ENCODE assay signal across 18 mouse cellular contexts in genomic region chr15:3432823-3433222, GRCm38 (mm10).
A peak's percentile ranks its signal among the peaks of the same experiment; 100 is the strongest.
DNase-seq lines count a peak whose midpoint lies in the region; ATAC-seq and TF ChIP-seq lines count a peak whose summit lies in the region.
"Had no signal": no experiment of that assay in that cellular context is flagged by ENCODE, and none has a peak within 500 bp of the region (broad histone marks: within the 10 kb centered on the region; RNA-seq: fewer than 3 reads in every experiment).

No protein-coding gene starts in this region.

- peaks cover 61% of the 10 kb centered on the region for H3K4me1 ChIP-seq in heart, embryonic 10.5 days
- peaks cover 73% of the 10 kb centered on the region for H3K4me1 ChIP-seq in heart, postnatal 0 days (ENCODE audit: control insufficient read depth, insufficient read depth)
- H3K4me1 ChIP-seq in lung, embryonic 14.5 days (ENCODE audit: insufficient read depth) = peaks cover 8% of the 10 kb centered on the region
- peaks cover 5% of the 10 kb centered on the region; the same call in 1 of the 2 replicates for H3K4me1 ChIP-seq in kidney, postnatal 0 days (replicated peaks; ENCODE audit: insufficient read depth, low read length)
- H3K4me1 ChIP-seq: embryonic facial prominence, embryonic 15.5 days; hindbrain, embryonic 13.5 days; megakaryocyte, embryonic 14.5 days; midbrain, embryonic 15.5 days had no signal

- no peaks in the 10 kb centered on the region for H3K36me3 ChIP-seq in heart, embryonic 10.5 days
- H3K36me3 ChIP-seq in heart, postnatal 0 days (replicated peaks; ENCODE audit: control insufficient read depth, insufficient read depth, low read length) = no peaks in the 10 kb centered on the region
- H3K36me3 ChIP-seq in lung, embryonic 14.5 days (ENCODE audit: insufficient read depth) = no peaks in the 10 kb centered on the region
- H3K36me3 ChIP-seq in kidney, postnatal 0 days (ENCODE audit: insufficient read depth, low read length) = no peaks in the 10 kb centered on the region
- H3K36me3 ChIP-seq: embryonic facial prominence, embryonic 15.5 days; hindbrain, embryonic 13.5 days; midbrain, embryonic 15.5 days had no signal

- TF ChIP-seq CTCF in heart, postnatal 0 days (IDR thresholded peaks at IDR 0.05; ENCODE audit: low read depth) = no peak
- no peak for TF ChIP-seq CTCF in lung, embryonic 14.5 days (IDR thresholded peaks at IDR 0.05; ENCODE audit: low read depth)
- TF ChIP-seq CTCF in kidney, postnatal 0 days (IDR thresholded peaks at IDR 0.05; ENCODE audit: low read depth) = no peak

- H3K9me3 ChIP-seq in heart, embryonic 10.5 days = no peaks in the 10 kb centered on the region
- H3K9me3 ChIP-seq in heart, postnatal 0 days (replicated peaks; ENCODE audit: control insufficient read depth, low read length) = no peaks in the 10 kb centered on the region
- no peaks in the 10 kb centered on the region for H3K9me3 ChIP-seq in lung, embryonic 14.5 days (ENCODE audit: low read depth, low read length)
- no peaks in the 10 kb centered on the region for H3K9me3 ChIP-seq in kidney, postnatal 0 days (replicated peaks; ENCODE audit: low read length)
- H3K9me3 ChIP-seq: embryonic facial prominence, embryonic 15.5 days; hindbrain, embryonic 13.5 days; megakaryocyte, embryonic 14.5 days; midbrain, embryonic 15.5 days had no signal

- intact Hi-C loops in heart, postnatal 25 days (cut with DNase I) = no loop called here

- no peak for DNase-seq in heart, embryonic 10.5 days (ENCODE audit: low spot score)
- DNase-seq in heart, postnatal 25 days (ENCODE audit: low spot score) = no peak
- DNase-seq in heart, postnatal 0 days (ENCODE audit: low spot score) = no peak
- no peak for DNase-seq in heart, adult 11 months
- no peak for DNase-seq in lung, embryonic 14.5 days
- DNase-seq in lung, adult 18-20 months = no peak
- peak; percentile 29 for DNase-seq in kidney, postnatal 0 days (ENCODE audit: low spot score)
- no peak for DNase-seq in layer of hippocampus, adult 9-10 months (ENCODE audit: low spot score)
- DNase-seq: cerebellum, adult 18-20 months; cerebellum, postnatal 25 days had no signal

- no peak for TF ChIP-seq EP300 in heart, postnatal 0 days (IDR thresholded peaks at IDR 0.05; ENCODE audit: low read depth)

- H3K27me3 ChIP-seq in heart, embryonic 10.5 days (ENCODE audit: insufficient read depth, poor library complexity, severe bottlenecking) = no peaks in the 10 kb centered on the region
- H3K27me3 ChIP-seq in heart, postnatal 0 days (ENCODE audit: control insufficient read depth, insufficient read depth, low read length) = no peaks in the 10 kb centered on the region
- H3K27me3 ChIP-seq in lung, embryonic 14.5 days (ENCODE audit: insufficient read depth, low read length) = no peaks in the 10 kb centered on the region
- no peaks in the 10 kb centered on the region for H3K27me3 ChIP-seq in kidney, postnatal 0 days (ENCODE audit: insufficient read depth, low read length)
- H3K27me3 ChIP-seq: CH12.LX; embryonic facial prominence, embryonic 15.5 days; hindbrain, embryonic 13.5 days; megakaryocyte, embryonic 14.5 days; midbrain, embryonic 15.5 days had no signal

- peak; percentile 10; the same call in 1 of the 2 replicates for ATAC-seq in heart, postnatal 0 days (ENCODE audit: insufficient read depth, low read depth)
- ATAC-seq in lung, embryonic 14.5 days (ENCODE audit: insufficient read depth) = peak; percentile 51; the same call in 1 of the 2 replicates
- no peak for ATAC-seq in kidney, postnatal 0 days (replicated peaks; ENCODE audit: low FRiP score, low read depth)
- ATAC-seq: forebrain, embryonic 16.5 days; midbrain, embryonic 15.5 days had no signal

- H3K4me2 ChIP-seq in heart, postnatal 0 days (ENCODE audit: low read depth, low read length) = no peak overlapping the region
- no peak overlapping the region for H3K4me2 ChIP-seq in lung, embryonic 14.5 days
- no peak overlapping the region for H3K4me2 ChIP-seq in kidney, postnatal 0 days (ENCODE audit: low read length)
- H3K4me2 ChIP-seq: embryonic facial prominence, embryonic 15.5 days; hindbrain, embryonic 13.5 days; liver, embryonic 11.5 days; midbrain, embryonic 15.5 days had no signal

- H3K27ac ChIP-seq in heart, embryonic 10.5 days = 0 out of 2 replicates have a peak overlapping the region, but pooled peaks have one; percentile 62
- H3K27ac ChIP-seq in heart, postnatal 0 days (ENCODE audit: low read depth) = peak overlapping the region; percentile 89
- peak overlapping the region; percentile 10; the same call in 1 of the 2 replicates for H3K27ac ChIP-seq in lung, embryonic 14.5 days (ENCODE audit: low read depth)
- no peak overlapping the region for H3K27ac ChIP-seq in kidney, postnatal 0 days
- H3K27ac ChIP-seq: embryonic facial prominence, embryonic 15.5 days; hindbrain, embryonic 13.5 days; midbrain, embryonic 15.5 days had no signal

- H3K9ac ChIP-seq in heart, postnatal 0 days (replicated peaks; ENCODE audit: low read depth, low read length) = no peak overlapping the region
- no peak overlapping the region for H3K9ac ChIP-seq in lung, embryonic 14.5 days
- no peak overlapping the region for H3K9ac ChIP-seq in kidney, postnatal 0 days (ENCODE audit: low read depth, low read length)
- H3K9ac ChIP-seq: embryonic facial prominence, embryonic 15.5 days; hindbrain, embryonic 13.5 days; midbrain, embryonic 15.5 days had no signal

- 66% methylated on average over 1 of the region's 1 CpGs for WGBS in heart, embryonic 10.5 days
- 21% methylated on average over 1 of the region's 1 CpGs for WGBS in heart, postnatal 0 days
- WGBS in lung, embryonic 14.5 days = 30% methylated on average over 1 of the region's 1 CpGs
- 50% methylated on average over 1 of the region's 1 CpGs for WGBS in kidney, postnatal 0 days

- H3K4me3 ChIP-seq in heart, embryonic 10.5 days = 0 out of 2 replicates have a peak overlapping the region, but pooled peaks have one; percentile 8
- H3K4me3 ChIP-seq in heart, postnatal 0 days (ENCODE audit: low read depth, low read length) = no peak overlapping the region
- no peak overlapping the region for H3K4me3 ChIP-seq in lung, embryonic 14.5 days (ENCODE audit: low read depth, low read length)
- no peak overlapping the region for H3K4me3 ChIP-seq in kidney, postnatal 0 days (replicated peaks; ENCODE audit: low read depth, low read length)
- H3K4me3 ChIP-seq: embryonic facial prominence, embryonic 15.5 days; hindbrain, embryonic 13.5 days; megakaryocyte, embryonic 14.5 days; midbrain, embryonic 15.5 days; myocyte had no signal
